Mouse (Mus musculus) fibroblast of lung, adult 2 months (primary cell): Measurements from ENCODE around the gene Col4a3.

Experiments used
- DNase-seq: peaks from one replicate; pipeline ENCODE4 v3.0.0-alpha.2; 2011; ENCODE audit warnings: low read depth

Gene Col4a3

DNA sequence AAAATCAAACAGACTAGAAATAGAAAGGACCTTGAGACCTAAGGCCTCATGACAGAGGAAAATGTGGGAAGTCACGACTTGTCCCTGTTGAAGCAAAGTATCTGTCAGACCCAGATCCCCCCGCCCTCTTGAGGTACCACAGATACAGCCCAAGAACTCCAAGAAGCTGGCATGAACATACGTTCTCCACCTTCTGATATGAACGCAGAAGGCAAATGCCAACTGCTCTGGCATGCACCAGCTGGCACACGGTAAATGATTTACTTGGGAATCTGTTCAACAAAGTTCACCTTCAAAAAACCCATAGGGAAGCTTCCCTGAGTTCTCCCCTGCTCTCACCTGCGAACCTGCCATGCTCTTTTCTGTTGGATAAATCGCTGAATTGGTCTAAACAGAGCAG, 19.1 kb downstream of the Col4a3 start:
- no peak for DNase-seq

GRCm38 (mm10) chr1:82608646-82609262, 22.0 kb downstream of the Col4a3 start:
- DNase-seq: no peak

DNA sequence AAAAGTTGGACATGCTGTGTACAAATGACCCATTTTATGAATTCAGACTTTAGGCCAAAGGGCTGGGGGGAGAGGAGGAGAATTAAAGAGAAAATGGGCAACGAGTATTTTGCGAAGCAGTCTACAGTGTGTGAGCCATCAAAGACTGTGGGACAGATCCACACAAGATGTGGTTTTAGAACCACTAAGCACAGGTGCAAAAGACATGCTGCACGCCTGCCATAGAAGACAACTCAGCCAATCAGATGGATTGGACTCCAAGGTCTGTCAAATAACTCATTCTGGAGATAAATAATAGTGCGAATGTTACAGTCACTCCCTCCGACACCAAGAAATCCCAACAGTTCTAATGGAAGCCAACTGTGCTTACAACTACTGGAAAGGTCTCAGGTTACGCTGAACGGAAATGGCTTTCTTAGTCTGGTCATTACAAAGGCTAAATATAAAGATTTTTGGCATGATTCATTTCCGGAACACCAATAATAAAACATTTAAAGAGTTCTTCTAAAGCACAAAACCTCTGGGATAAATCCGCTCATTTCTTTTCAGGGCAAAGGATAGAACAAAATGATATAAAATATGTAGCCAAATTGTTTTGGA, 25.4 kb downstream of the Col4a3 start:
- no peak for DNase-seq

DNA sequence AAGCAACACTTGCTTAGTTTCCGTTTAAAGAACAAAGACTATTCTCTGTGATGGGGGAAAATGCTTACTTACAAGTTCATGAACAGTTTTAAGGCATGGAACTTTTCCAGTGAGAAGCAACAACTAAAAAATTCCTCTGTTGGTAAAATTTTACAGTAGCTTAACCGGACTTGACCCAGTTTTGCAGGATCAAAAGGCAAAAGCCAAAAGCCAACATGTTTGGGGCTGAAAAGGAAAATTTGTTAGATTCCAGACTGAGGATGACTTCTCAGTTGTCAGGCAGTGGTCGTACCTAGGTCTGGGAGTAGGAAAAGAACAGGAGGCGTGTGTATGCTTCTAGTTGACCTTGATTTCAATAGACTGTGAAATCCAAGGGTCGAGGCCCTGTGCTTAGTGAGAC, 31.3 kb downstream of the Col4a3 start:
- no peak for DNase-seq

DNA sequence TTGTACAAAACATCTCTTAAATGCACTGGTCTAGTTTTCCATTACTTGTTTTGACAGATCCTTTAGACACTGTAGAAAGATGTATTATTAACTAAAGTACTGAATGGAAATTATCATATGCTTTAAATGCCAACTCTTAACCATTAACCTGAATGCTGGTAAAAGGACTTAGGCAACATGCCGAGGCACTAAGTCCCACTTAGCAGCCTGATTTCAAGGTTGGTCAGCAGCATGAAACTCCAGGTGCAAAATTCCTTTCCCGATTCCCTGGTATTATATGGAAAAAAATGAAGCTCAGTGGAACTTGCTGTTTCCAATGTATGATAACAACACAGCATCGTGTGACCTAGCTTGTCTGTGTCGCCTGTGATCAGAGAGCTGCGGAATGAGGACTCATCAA, 31.9 kb downstream of the Col4a3 start:
- DNase-seq: no peak

- no peak for DNase-seq
Observed at GRCm38 (mm10) chr1:82619981-82620380, 33.3 kb downstream of the Col4a3 start.

- no peak for DNase-seq
Observed at GRCm38 (mm10) chr1:82624934-82625333, 38.2 kb downstream of the Col4a3 start.

GRCm38 (mm10) chr1:82625474-82625873, 38.8 kb downstream of the Col4a3 start:
- DNase-seq: no peak

- DNase-seq: no peak
Observed at GRCm38 (mm10) chr1:82627652-82628051, 40.9 kb downstream of the Col4a3 start.

GRCm38 (mm10) chr1:82629495-82629894, 42.8 kb downstream of the Col4a3 start:
- no peak for DNase-seq

GRCm38 (mm10) chr1:82631169-82631792, 44.6 kb downstream of the Col4a3 start:
- no peak for DNase-seq

DNA sequence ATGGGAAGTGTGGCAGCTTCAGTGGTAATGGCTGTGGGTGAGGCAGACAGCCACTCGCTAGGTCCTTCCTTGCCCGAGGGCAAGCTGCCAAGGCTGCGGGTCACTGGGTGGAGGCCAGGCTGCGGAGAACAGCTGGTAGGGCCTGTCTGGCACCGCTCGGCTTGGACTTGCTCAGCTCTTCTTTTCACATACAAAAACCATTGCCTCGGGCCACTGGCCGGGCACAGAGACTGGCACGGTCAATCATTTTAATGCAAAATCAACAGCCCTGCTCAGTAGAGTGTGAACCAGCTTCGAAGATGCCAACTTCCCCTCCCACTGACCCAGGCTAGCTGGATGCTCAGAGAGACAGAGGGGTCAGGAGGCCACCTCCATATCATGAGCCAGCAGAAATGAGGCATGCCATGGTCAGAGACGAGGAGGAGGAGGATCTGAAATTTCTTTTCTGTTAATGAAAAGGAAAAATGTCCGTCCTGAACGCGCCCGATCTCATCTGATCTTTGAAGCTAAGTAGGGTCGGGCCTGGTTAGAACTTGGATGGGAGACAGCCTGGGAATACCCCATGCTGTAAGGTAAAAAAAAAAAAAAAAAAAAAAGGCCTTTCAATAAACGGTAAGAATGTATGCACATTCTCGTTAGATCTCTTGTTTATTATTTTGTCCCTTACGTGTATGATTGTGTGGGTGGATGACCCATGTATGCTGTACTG, 48.0 kb downstream of the Col4a3 start:
- peak; percentile 23 for DNase-seq

GRCm38 (mm10) chr1:82635254-82635620, 48.5 kb downstream of the Col4a3 start:
- DNase-seq: no peak

DNA sequence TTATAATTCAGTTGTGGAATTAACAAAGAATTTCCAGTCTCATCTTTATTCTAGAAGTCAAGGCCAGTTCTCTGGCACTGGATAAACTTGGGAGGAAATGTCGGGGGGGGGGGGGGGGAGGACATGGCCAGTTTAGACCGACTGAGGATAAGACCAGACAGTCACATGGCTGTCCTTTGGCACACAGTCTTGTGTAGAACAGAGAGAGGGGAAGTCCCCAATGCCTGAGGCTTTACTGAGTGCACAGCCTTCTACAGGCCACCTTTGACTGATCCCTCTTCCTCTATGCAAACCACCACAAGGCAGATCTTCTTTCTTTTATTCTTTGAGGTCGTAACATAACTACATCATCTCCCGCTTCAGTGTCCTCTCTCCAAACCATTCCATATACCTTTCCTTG, 49.6 kb downstream of the Col4a3 start:
- no peak for DNase-seq

DNA sequence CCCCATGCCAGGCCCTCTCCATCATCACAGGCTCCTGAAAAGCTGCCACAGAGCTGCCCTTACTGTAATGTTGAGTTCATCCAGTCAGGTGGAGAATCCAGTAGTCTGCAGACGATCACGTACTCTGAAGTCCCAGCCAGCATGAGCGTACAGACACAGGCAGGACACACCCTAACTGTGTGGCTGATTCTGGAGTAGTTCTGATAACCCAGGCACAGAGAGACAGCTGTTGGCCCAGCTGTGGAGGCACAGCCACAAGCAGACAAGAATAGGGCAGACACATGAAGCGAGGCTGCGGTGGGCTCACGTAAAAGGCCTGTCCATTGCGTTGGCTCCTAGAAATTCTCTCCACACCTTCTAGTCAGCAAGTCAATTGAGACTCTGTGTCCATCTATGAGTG, 50.7 kb downstream of the Col4a3 start:
- DNase-seq: no peak

DNA sequence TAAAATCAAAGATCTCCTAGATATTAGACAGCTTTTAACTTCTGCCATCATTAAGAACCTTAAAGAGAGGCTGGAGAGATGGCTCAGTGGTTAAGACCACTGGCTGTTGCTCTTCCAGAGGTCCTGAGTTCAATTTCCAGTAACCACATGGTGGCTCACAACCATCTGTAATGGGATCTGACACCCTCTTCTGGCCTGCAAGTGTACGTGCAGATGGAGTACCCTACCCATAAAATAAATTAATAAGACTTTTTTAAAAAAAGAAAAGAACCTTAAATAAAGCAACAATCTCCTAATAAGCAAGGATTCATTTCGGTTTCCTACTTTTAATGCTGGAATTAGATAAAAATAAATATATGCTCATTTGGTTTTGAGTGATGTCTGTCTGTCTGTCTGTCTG, 51.7 kb downstream of the Col4a3 start:
- DNase-seq: no peak

- DNase-seq: peak; percentile 13
Observed at GRCm38 (mm10) chr1:82641316-82641987, 54.7 kb downstream of the Col4a3 start.

DNA sequence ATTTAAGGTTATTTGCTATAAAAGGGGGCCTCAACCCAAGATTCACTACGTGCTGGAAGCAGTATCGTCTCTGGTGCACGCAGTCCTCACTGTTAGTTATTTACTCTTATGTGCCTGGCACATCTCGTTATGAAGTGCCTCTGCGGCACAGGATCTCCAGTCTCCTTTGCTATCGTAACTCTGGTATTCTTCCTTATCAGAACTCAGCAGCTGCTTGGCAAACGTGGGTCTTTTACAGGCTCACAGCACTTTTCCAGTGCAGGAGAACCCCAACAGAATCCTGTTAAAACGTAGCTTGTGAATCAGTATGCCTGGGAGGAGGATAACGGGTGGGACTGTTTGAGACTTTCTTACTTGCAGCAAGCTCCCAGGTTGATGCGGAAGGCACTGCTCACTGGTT, 61.3 kb downstream of the Col4a3 start:
- DNase-seq: no peak

DNA sequence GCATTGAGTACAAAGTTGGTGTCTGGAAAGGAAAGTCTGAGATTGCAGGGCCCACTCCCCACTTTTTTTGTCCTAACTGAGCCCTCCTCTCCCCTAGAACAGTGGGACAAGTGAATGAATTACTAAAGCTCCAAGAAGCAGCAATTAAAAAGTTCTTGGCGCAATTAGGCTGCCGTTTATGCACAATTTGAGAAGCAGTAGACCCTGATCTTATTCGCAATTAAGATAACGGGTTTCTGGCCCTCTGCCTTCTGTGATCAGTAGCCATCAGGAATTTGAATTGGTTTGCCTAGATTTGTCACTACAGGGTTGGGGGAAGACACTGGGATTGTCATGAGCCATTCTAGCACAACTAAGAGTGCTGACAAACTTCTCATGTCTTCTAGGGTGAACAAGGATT, 64.1 kb downstream of the Col4a3 start:
- DNase-seq: no peak

- DNase-seq: no peak
Observed at GRCm38 (mm10) chr1:82654046-82654445, 67.3 kb downstream of the Col4a3 start.

GRCm38 (mm10) chr1:82656452-82656851, 69.7 kb downstream of the Col4a3 start:
- no peak for DNase-seq

GRCm38 (mm10) chr1:82662269-82662668, 75.5 kb downstream of the Col4a3 start:
- no peak for DNase-seq

- no peak for DNase-seq
Observed at GRCm38 (mm10) chr1:82663522-82663921, 76.8 kb downstream of the Col4a3 start.
